Mouse (Mus musculus) lung, postnatal 25 days (tissue): ENCODE data around the gene Ube2j2.

Experiments
- DNase-seq: peaks from one replicate; pipeline ENCODE4 v3.0.0; 2022; ENCODE audit warnings: low spot score

The Ube2j2 gene

GRCm38 (mm10) chr4:155943534-155944249 lies at the start of gene Ube2j2:
TSS of gene Ube2j2 (plus strand) at chr4:155943831.
- peak; percentile 96 for DNase-seq

GRCm38 (mm10) chr4:155894311-155894881 lies 49.2 kb upstream of the Ube2j2 start:
- peak; percentile 85 for DNase-seq

GRCm38 (mm10) chr4:155895216-155895615 lies 48.4 kb upstream of the Ube2j2 start:
- peak; percentile 55 for DNase-seq

- no peak for DNase-seq
These were observed 47.8 kb upstream of the Ube2j2 start for GRCm38 (mm10) chr4:155895826-155896225.

- DNase-seq = no peak
These were observed 47.2 kb upstream of the Ube2j2 start for GRCm38 (mm10) chr4:155896461-155896860.

GRCm38 (mm10) chr4:155898318-155898717 lies 45.3 kb upstream of the Ube2j2 start:
- no peak for DNase-seq

- DNase-seq = no peak
These were observed 44.3 kb upstream of the Ube2j2 start for GRCm38 (mm10) chr4:155899355-155899754.

GRCm38 (mm10) chr4:155901205-155901604 lies 42.4 kb upstream of the Ube2j2 start:
- peak; percentile 58 for DNase-seq

GRCm38 (mm10) chr4:155903246-155903645 lies 40.4 kb upstream of the Ube2j2 start:
- no peak for DNase-seq

- no peak for DNase-seq
These were observed 39.1 kb upstream of the Ube2j2 start for GRCm38 (mm10) chr4:155904318-155905102.

- DNase-seq = no peak
These were observed 38.0 kb upstream of the Ube2j2 start for GRCm38 (mm10) chr4:155905634-155906033.

GRCm38 (mm10) chr4:155906125-155906524 lies 37.5 kb upstream of the Ube2j2 start:
- DNase-seq = no peak

- no peak for DNase-seq
These were observed 36.6 kb upstream of the Ube2j2 start for GRCm38 (mm10) chr4:155907003-155907402.

- no peak for DNase-seq
These were observed 35.4 kb upstream of the Ube2j2 start for GRCm38 (mm10) chr4:155908281-155908680.

- DNase-seq = no peak
These were observed 34.9 kb upstream of the Ube2j2 start for GRCm38 (mm10) chr4:155908751-155909150.

- no peak for DNase-seq
These were observed 11.6 kb upstream of the Ube2j2 start for GRCm38 (mm10) chr4:155932031-155932430.

- peak; percentile 25 for DNase-seq
These were observed 580 bp upstream of the Ube2j2 start for GRCm38 (mm10) chr4:155943049-155943452.

- DNase-seq = no peak
These were observed 640 bp downstream of the Ube2j2 start for GRCm38 (mm10) chr4:155944271-155944670.

GRCm38 (mm10) chr4:155947094-155947493 lies 3.5 kb downstream of the Ube2j2 start:
- no peak for DNase-seq

- DNase-seq = no peak
These were observed 11.9 kb downstream of the Ube2j2 start for GRCm38 (mm10) chr4:155955491-155955890.

- peak; percentile 79 for DNase-seq
These were observed 15.6 kb downstream of the Ube2j2 start for GRCm38 (mm10) chr4:155959275-155959674.

- DNase-seq = peak; percentile 19
These were observed 18.7 kb downstream of the Ube2j2 start, which contains the start of gene C1qtnf12 for GRCm38 (mm10) chr4:155962167-155962971. TSS of gene C1qtnf12 (plus strand) at chr4:155962318.
